ENCODE assay signal across 10 mouse cellular contexts in genomic region chr10:36507556-36507870, GRCm38 (mm10). TPM values are rescaled to one million over a fixed set of nuclear protein-coding genes. Genes with fewer than 3 reads are reported as not detected.
DNase-seq lines count a peak whose midpoint lies in the region; ATAC-seq lines count a peak whose summit lies in the region.
"Had no signal": no experiment of that assay in that cellular context is flagged by ENCODE, and none has a peak within 500 bp of the region (broad histone marks: within the 10 kb centered on the region; RNA-seq: fewer than 3 reads in every experiment).

No protein-coding gene starts in this region.

- H3K4me2 ChIP-seq in heart, embryonic 14.5 days (ENCODE audit: low read length), result peak overlapping the region; percentile 100
- H3K4me2 ChIP-seq in embryonic facial prominence, embryonic 13.5 days, result peak overlapping the region; percentile 87
- peak overlapping the region; percentile 100 for H3K4me2 ChIP-seq in intestine, embryonic 15.5 days (replicated peaks)

- H3K4me1 ChIP-seq in heart, embryonic 14.5 days (ENCODE audit: control insufficient read depth in 2 of 2, insufficient read depth in 2 of 2, low read length in 2 of 2), result peaks cover 4 to 6% of the 10 kb centered on the region in 2 experiments; a peak in 2 of 4 replicates
- H3K4me1 ChIP-seq in embryonic facial prominence, embryonic 13.5 days, result peaks cover 13% of the 10 kb centered on the region; the same call in 1 of the 2 replicates
- H3K4me1 ChIP-seq in intestine, embryonic 15.5 days (replicated peaks), result peaks cover 15% of the 10 kb centered on the region

- under 1% methylated on average over 15 of the region's 15 CpGs for WGBS in heart, embryonic 14.5 days
- under 1% methylated on average over 15 of the region's 15 CpGs for WGBS in embryonic facial prominence, embryonic 13.5 days
- WGBS in intestine, embryonic 15.5 days, result under 1% methylated on average over 15 of the region's 15 CpGs

- intact Hi-C loops in heart, postnatal 25 days (cut with DNase I), result no loop called here

- H3K9ac ChIP-seq in heart, embryonic 14.5 days (ENCODE audit: low read length), result peak overlapping the region; percentile 63
- H3K9ac ChIP-seq in embryonic facial prominence, embryonic 13.5 days, result peak overlapping the region; percentile 70
- peak overlapping the region; percentile 41 for H3K9ac ChIP-seq in intestine, embryonic 15.5 days

- no peak overlapping the region for H3K27ac ChIP-seq in heart, embryonic 14.5 days (replicated peaks in 1 of 2; ENCODE audit: control insufficient read depth in 1 of 2, insufficient read depth in 1 of 2, low read depth in 2 of 2, low read length in 2 of 2)
- no peak overlapping the region for H3K27ac ChIP-seq in embryonic facial prominence, embryonic 13.5 days
- no peak overlapping the region for H3K27ac ChIP-seq in intestine, embryonic 15.5 days

- DNase-seq in heart, postnatal 25 days (ENCODE audit: low spot score), result no peak
- peak; percentile 62 for DNase-seq in neural tube, embryonic 10.5 days (ENCODE audit: extremely low spot score, low spot score)
- no peak for DNase-seq in natural killer cell, adult 2 months (ENCODE audit: low spot score in 2 of 2)
- DNase-seq in spleen, postnatal 10 days (ENCODE audit: low spot score in 2 of 2), result no peak
- no peak for DNase-seq in Muller cell, postnatal 12 days (ENCODE audit: inconsistent ontology term)
- DNase-seq: kidney, postnatal 25 days had no signal

- H3K4me3 ChIP-seq in heart, embryonic 14.5 days (ENCODE audit: control insufficient read depth in 1 of 2, insufficient read depth in 1 of 2, low read depth in 1 of 2, low read length in 2 of 2), result peak overlapping the region; percentile 66 to 67
- H3K4me3 ChIP-seq in embryonic facial prominence, embryonic 13.5 days, result peak overlapping the region; percentile 73
- peak overlapping the region; percentile 59 for H3K4me3 ChIP-seq in intestine, embryonic 15.5 days (replicated peaks)

- H3K27me3 ChIP-seq in heart, embryonic 14.5 days (ENCODE audit: control insufficient read depth, insufficient read depth, low read length), result peaks cover 42% of the 10 kb centered on the region
- peaks cover 49% of the 10 kb centered on the region for H3K27me3 ChIP-seq in embryonic facial prominence, embryonic 13.5 days
- H3K27me3 ChIP-seq in intestine, embryonic 15.5 days (replicated peaks), result peaks cover 29% of the 10 kb centered on the region
- H3K27me3 ChIP-seq: CH12.LX had no signal

- H3K36me3 ChIP-seq in heart, embryonic 14.5 days (ENCODE audit: control insufficient read depth, insufficient read depth, low read length), result no peaks in the 10 kb centered on the region
- H3K36me3 ChIP-seq in embryonic facial prominence, embryonic 13.5 days, result no peaks in the 10 kb centered on the region
- H3K36me3 ChIP-seq in intestine, embryonic 15.5 days, result no peaks in the 10 kb centered on the region

- H3K9me3 ChIP-seq in heart, embryonic 14.5 days (ENCODE audit: control insufficient read depth, low read length), result no peaks in the 10 kb centered on the region
- no peaks in the 10 kb centered on the region for H3K9me3 ChIP-seq in embryonic facial prominence, embryonic 13.5 days
- no peaks in the 10 kb centered on the region for H3K9me3 ChIP-seq in intestine, embryonic 15.5 days

- no peak for ATAC-seq in heart, embryonic 14.5 days (ENCODE audit: insufficient number of reproducible peaks, insufficient read depth, low FRiP score, low read depth)
- peak; percentile 39; the same call in 1 of the 2 replicates for ATAC-seq in embryonic facial prominence, embryonic 13.5 days (ENCODE audit: insufficient number of reproducible peaks, insufficient read depth, low FRiP score, low TSS enrichment, low read depth)
- no peak; the same call in 1 of the 2 replicates for ATAC-seq in intestine, embryonic 15.5 days

RNA-seq across cellular contexts. Expression of gene Hs3st5, which starts 0.9 kb away (rescaled TPM):
- 0.19 and 0.42 TPM in 2 replicates for polyA plus RNA-seq in heart, embryonic 14.5 days (2014; fragmentation: Nextera tagmentation; extraction: Ambion mirVana)
- total RNA-seq in heart, postnatal 25 days (2021), result 1 to 10 TPM; 1.8 to 1.9 TPM
- 5.4 and 5.6 TPM in 2 replicates for polyA plus RNA-seq in embryonic facial prominence, embryonic 13.5 days (2015; fragmentation: Nextera tagmentation; extraction: Ambion mirVana)
- polyA plus RNA-seq in intestine, embryonic 15.5 days (2015; fragmentation: Nextera tagmentation; extraction: Ambion mirVana), result 1.0 and 1.1 TPM in 2 replicates
- total RNA-seq: CH12.LX had no signal
